Mouse (Mus musculus): ENCODE data around the gene Cbwd1. TPM values are rescaled to one million over a fixed set of nuclear protein-coding genes. Genes with fewer than 3 reads are reported as not detected.
A peak's percentile ranks its signal among the peaks of the same experiment; 100 is the strongest.

Cbwd1 gene
- polyA plus RNA-seq, 1 experiment from 2014 or later = 18.5 TPM

GRCm38 (mm10) chr19:24902821-24903220 is 58.6 kb downstream of the Cbwd1 start:
- H3K36me3 ChIP-seq = no peaks in the 10 kb centered on the region
- H3K4me3 ChIP-seq = no peak overlapping the region
- ATAC-seq (ENCODE audit: insufficient number of reproducible peaks, low FRiP score) = no peak
- WGBS = 44% methylated on average over 2 of the region's 2 CpGs
- H3K4me2 ChIP-seq = no peak overlapping the region
- no peak overlapping the region for H3K27ac ChIP-seq (ENCODE audit: poor library complexity, severe bottlenecking)
- no peak overlapping the region for H3K9ac ChIP-seq
- peaks cover 63% of the 10 kb centered on the region for H3K27me3 ChIP-seq (replicated peaks)
- peaks cover 14% of the 10 kb centered on the region for H3K4me1 ChIP-seq (replicated peaks)
- no peaks in the 10 kb centered on the region for H3K9me3 ChIP-seq (replicated peaks)

DNA sequence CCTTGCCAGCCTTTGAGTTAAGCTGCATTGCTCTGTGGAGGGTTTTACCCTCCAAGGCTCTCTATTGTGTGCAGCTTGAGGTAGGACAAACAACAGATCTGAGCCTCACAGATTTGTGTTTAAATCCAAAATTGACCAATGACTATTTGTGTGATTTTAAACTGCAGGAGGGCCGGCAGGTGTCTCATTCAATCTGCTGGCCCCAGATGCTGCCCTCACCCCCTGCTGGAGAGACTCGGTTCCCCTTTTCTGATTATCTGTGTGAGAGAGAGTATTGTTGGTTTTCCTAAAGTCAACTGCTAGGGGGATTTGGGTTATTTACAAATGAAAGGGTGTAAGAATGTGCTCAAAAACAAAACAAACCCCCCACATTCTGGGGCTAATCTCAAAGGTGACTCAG is 59.2 kb downstream of the Cbwd1 start:
- Histone ChIP-seq H3K4me2 (no peak overlapping the region), H3K4me1 (replicated peaks) (peaks cover 20% of the 10 kb centered on the region), H3K27me3 (replicated peaks) (peaks cover 69% of the 10 kb centered on the region), H3K9ac (no peak overlapping the region), H3K36me3 (no peaks in the 10 kb centered on the region), H3K4me3 (no peak overlapping the region), H3K27ac (ENCODE audit: poor library complexity, severe bottlenecking) (no peak overlapping the region), H3K9me3 (replicated peaks) (no peaks in the 10 kb centered on the region)
- no peak for ATAC-seq (ENCODE audit: insufficient number of reproducible peaks, low FRiP score)
- 5% methylated on average over 2 of the region's 2 CpGs for WGBS

DNA sequence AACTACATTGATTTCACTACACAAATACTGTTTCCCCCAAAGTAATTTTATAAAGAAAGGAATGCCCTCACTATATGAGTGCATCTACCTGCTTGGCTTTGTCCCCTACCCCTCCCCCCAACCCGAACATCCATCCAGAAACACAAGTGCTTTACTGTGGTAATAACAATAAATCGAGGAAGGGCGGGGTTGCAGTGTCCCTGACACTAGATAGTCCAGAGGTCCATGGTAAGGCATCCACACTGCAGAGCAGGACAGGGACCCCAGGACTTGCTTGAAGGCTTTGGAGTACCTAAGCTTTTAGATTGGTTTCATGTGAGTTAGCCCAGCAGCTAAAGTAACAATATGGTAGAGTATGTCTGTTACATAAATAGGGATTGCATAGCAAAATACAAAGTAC is 59.7 kb downstream of the Cbwd1 start:
- no peak overlapping the region for H3K9ac ChIP-seq
- peaks cover 75% of the 10 kb centered on the region for H3K27me3 ChIP-seq (replicated peaks)
- no peak overlapping the region for H3K27ac ChIP-seq (ENCODE audit: poor library complexity, severe bottlenecking)
- peaks cover 24% of the 10 kb centered on the region for H3K4me1 ChIP-seq (replicated peaks)
- no peak for ATAC-seq (ENCODE audit: insufficient number of reproducible peaks, low FRiP score)
- no peaks in the 10 kb centered on the region for H3K36me3 ChIP-seq
- no peak overlapping the region for H3K4me2 ChIP-seq
- no peak overlapping the region for H3K4me3 ChIP-seq
- no peaks in the 10 kb centered on the region for H3K9me3 ChIP-seq (replicated peaks)
- 16% methylated on average over 3 of the region's 3 CpGs for WGBS

DNA sequence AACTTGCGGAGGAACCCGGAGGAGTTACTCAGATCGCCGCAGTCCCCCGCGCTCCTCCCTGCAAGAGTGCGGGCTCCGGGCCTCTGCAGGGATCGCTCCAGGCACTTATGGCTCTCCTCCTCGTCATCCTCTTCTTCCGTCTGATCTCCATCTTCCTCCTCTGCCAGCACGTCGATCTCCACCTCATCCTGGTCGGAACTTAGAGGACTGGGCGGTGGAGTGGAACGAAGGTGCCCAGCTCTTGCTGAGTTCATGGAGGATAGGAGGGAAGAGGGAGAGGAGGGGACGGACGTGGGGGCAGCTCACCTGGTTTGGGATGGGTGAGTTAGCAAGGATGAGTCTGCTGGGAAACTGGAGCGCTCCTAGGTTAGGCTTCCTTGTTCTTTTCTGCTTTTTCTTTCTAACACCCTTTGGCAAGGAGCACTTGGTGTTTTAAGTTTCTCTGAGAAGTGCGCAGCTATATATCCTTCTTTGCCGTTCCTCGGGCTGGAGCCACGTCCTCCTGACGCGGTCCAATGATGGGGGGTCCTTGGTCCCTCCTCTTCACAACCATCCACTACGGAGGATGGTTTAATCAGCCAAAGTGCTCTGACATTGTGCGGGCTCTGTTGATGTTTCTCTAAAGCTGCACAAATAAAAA is 60.7 kb downstream of the Cbwd1 start, which contains the start of gene Foxd4:
TSS of gene Foxd4 (minus strand) at position 617 of the 640 bp plus-strand sequence.
- Histone ChIP-seq H3K27ac (ENCODE audit: poor library complexity, severe bottlenecking) (no peak within 1 kb of the TSS), H3K9me3 (replicated peaks) (no peaks in the 10 kb centered on the region), H3K9ac (no peak within 1 kb of the TSS), H3K4me3 (peak within 1 kb of the TSS; percentile 45), H3K36me3 (no peaks in the 10 kb centered on the region), H3K4me1 (replicated peaks) (peaks cover 24% of the 10 kb centered on the region), H3K27me3 (replicated peaks) (peaks cover 80% of the 10 kb centered on the region), H3K4me2 (peak within 1 kb of the TSS; percentile 80)
- ATAC-seq (ENCODE audit: insufficient number of reproducible peaks, low FRiP score) = no peak
- 1% methylated on average over 27 of the region's 27 CpGs for WGBS

DNA sequence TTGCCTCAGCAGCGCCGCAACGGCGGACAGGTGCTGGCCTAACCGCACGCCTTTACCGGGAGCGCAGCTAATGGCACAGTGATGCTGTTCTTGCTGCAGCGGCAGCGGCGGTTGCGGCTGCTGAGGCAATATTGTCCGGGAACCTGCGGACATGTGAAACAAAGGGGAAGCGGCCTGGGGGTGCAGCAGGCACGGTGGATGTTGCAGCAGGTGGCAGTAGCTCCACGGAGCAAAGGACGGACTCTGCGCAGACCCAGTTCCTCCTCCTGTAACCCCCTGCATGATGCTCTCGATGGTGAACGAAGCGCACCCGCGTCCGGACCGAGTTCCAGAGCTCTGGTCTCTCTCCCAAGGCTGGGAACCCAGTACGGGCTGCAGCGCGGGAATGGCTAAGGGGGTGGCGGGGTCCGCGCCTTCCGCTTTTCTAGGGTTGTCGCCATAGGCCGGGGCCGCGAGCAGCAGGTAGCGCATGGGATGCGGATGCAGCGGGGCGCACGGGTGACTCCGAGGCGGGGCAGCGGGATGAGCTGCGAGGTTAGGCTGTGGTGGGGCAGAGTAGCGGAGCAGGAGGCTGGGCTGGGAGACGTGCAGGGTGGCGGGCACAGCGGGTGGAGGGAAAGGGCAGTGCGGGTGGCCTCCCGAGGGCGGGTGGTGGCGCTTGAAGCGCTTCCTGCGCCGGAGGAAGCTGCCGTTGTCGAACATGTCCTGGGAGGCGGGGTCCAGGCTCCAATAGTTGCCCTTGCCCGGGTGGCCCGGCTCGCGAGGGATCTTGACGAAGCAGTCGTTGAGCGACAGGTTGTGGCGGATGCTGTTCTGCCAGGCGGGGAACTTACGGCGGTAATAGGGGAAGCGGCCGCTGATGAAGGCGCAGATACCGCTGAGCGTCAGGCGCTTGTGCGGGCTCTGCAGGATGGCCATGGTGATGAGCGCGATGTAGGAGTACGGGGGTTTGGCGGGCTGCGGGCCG is 61.5 kb downstream of the Cbwd1 start:
- peak overlapping the region; percentile 80 for H3K4me2 ChIP-seq
- H3K9ac ChIP-seq = no peak overlapping the region; the same call in 1 of the 2 replicates
- WGBS = under 1% methylated on average over 84 of the region's 84 CpGs
- no peaks in the 10 kb centered on the region for H3K9me3 ChIP-seq (replicated peaks)
- ATAC-seq (ENCODE audit: insufficient number of reproducible peaks, low FRiP score) = no peak
- peak overlapping the region; percentile 45 for H3K4me3 ChIP-seq
- H3K4me1 ChIP-seq (replicated peaks) = peaks cover 24% of the 10 kb centered on the region
- peaks cover 80% of the 10 kb centered on the region for H3K27me3 ChIP-seq (replicated peaks)
- H3K27ac ChIP-seq (ENCODE audit: poor library complexity, severe bottlenecking) = no peak overlapping the region
- H3K36me3 ChIP-seq = no peaks in the 10 kb centered on the region

- ATAC-seq (ENCODE audit: insufficient number of reproducible peaks, low FRiP score) = no peak
- 4% methylated on average over 34 of the region's 34 CpGs for WGBS
- no peaks in the 10 kb centered on the region for H3K9me3 ChIP-seq (replicated peaks)
These were observed 62.5 kb downstream of the Cbwd1 start for GRCm38 (mm10) chr19:24898737-24899577.

DNA sequence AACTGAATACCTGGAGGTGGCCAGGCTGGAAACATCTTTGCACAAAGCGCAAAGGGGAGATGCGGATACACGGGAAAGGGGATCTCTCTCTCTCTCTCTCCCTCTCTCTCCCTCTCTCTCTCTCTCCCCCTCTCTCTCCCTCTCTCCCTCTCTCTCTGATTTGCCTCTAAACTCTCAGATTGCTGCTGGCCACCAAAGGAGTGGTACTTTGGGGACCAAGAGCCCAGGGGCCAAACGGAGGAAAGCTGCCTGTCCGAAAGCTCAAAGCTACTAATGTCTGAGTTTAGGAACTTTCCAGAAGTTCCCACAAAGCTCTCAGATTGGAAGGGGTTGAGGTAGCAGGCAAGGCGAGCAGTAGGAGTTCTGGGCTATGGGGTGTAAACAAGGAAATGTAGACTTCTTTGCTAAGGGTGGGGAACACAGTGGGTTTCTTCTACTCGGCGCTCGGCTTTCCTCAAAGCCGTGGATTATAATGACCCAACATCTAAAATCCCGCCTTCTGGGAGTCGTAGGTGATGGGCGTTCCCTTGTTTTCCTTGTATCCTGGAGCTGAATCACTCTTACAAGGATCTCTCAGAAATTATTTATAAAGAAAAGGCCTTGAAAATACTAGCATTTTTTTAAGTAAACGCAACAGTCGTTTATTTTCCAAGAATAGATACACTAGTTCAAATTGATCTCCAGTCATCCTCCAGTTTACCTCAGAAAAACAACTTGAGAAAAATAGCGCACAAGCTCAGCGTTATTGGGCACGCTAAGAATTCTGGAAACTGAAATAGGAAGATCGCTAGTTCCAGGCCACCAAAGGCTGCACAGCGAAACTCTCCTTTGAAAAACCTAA is 63.3 kb downstream of the Cbwd1 start:
- Histone ChIP-seq H3K9ac (no peak overlapping the region), H3K4me2 (peak overlapping the region; percentile 69), H3K4me3 (peak overlapping the region; percentile 37), H3K9me3 (replicated peaks) (no peaks in the 10 kb centered on the region), H3K27ac (ENCODE audit: poor library complexity, severe bottlenecking) (no peak overlapping the region), H3K36me3 (no peaks in the 10 kb centered on the region), H3K27me3 (replicated peaks) (peaks cover 74% of the 10 kb centered on the region), H3K4me1 (replicated peaks) (peaks cover 24% of the 10 kb centered on the region)
- no peak for ATAC-seq (ENCODE audit: insufficient number of reproducible peaks, low FRiP score)
- 3% methylated on average over 20 of the region's 20 CpGs for WGBS

More at GRCm38 (mm10) chr19:24898737-24899577, 62.5 kb downstream of the Cbwd1 start:
- peak overlapping the region; percentile 80 for H3K4me2 ChIP-seq
- no peak overlapping the region for H3K27ac ChIP-seq (ENCODE audit: poor library complexity, severe bottlenecking)
- H3K4me3 ChIP-seq = peak overlapping the region; percentile 45
- peaks cover 74% of the 10 kb centered on the region for H3K27me3 ChIP-seq (replicated peaks)
- H3K4me1 ChIP-seq (replicated peaks) = peaks cover 24% of the 10 kb centered on the region
- H3K36me3 ChIP-seq = no peaks in the 10 kb centered on the region
- no peak overlapping the region for H3K9ac ChIP-seq

GRCm38 (mm10) chr19:24897006-24897895 is 64.2 kb downstream of the Cbwd1 start:
- H3K4me2 ChIP-seq = peak overlapping the region; percentile 69
- H3K4me3 ChIP-seq = peak overlapping the region; percentile 37
- H3K4me1 ChIP-seq (replicated peaks) = peaks cover 24% of the 10 kb centered on the region
- no peaks in the 10 kb centered on the region for H3K9me3 ChIP-seq (replicated peaks)
- peak overlapping the region; percentile 4; the same call in 1 of the 2 replicates for H3K9ac ChIP-seq
- ATAC-seq (ENCODE audit: insufficient number of reproducible peaks, low FRiP score) = no peak
- H3K36me3 ChIP-seq = no peaks in the 10 kb centered on the region
- no peak overlapping the region for H3K27ac ChIP-seq (ENCODE audit: poor library complexity, severe bottlenecking)
- 1% methylated on average over 57 of the region's 57 CpGs for WGBS
- H3K27me3 ChIP-seq (replicated peaks) = peaks cover 72% of the 10 kb centered on the region

DNA sequence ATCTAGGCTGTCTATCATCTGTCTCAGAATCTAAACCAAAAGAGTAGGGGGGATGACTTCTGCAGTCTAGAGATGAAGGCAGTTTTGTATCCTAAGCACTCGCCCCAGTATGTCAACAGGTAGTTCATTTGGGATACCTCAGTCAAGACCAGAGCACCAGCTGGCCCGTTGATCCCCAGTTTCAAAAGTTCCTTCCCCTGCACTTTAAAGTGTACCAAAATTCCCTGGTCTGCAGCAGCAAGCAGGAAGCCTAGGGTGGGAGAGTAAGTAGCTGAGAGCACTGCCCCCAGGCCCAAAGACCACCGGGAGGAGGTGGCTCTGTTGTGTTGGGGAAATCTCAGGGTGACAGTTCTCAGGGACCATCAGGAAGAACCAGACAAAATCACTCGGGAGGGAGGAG is 64.9 kb downstream of the Cbwd1 start:
- Histone ChIP-seq H3K27ac (ENCODE audit: poor library complexity, severe bottlenecking) (no peak overlapping the region), H3K9me3 (replicated peaks) (no peaks in the 10 kb centered on the region), H3K4me3 (no peak overlapping the region), H3K4me2 (no peak overlapping the region), H3K27me3 (replicated peaks) (peaks cover 64% of the 10 kb centered on the region), H3K9ac (no peak overlapping the region), H3K4me1 (replicated peaks) (peaks cover 24% of the 10 kb centered on the region), H3K36me3 (no peaks in the 10 kb centered on the region)
- ATAC-seq (ENCODE audit: insufficient number of reproducible peaks, low FRiP score) = no peak
- WGBS = 16% methylated on average over 4 of the region's 4 CpGs
